Mouse (Mus musculus): ENCODE data around the gene Mamdc2.

GRCm38 (mm10) chr19:23479597-23479967 lies 31.3 kb upstream of the Mamdc2 start:
- TF ChIP-seq POLR2A (IDR thresholded peaks at IDR 0.05; ENCODE audit: control insufficient read depth in 1 of 2, insufficient read depth in 1 of 2, low read depth in 1 of 2, low read length in 2 of 2, poor library complexity in 1 of 2) (no peak), ZKSCAN1 (IDR thresholded peaks at IDR 0.05; ENCODE audit: low read depth, low read length) (no peak), CHD1 (IDR thresholded peaks at IDR 0.05; ENCODE audit: low read depth, low read length) (no peak), RAD21 (IDR thresholded peaks at IDR 0.05; ENCODE audit: low read depth, low read length) (no peak), TBP (IDR thresholded peaks at IDR 0.05; ENCODE audit: low read depth, low read length) (no peak), CTCF (IDR thresholded peaks at IDR 0.05 in 2 of 3, conservative IDR thresholded peaks at IDR 0.05 in 1 of 3; ENCODE audit: control insufficient read depth in 1 of 3, insufficient read depth in 1 of 3, low read depth in 2 of 3, low read length in 3 of 3, poor library complexity in 1 of 3, severe bottlenecking in 1 of 3) (no peak), E2F4 (IDR thresholded peaks at IDR 0.05; ENCODE audit: borderline replicate concordance, low read depth, low read length) (no peak), TCF12 (IDR thresholded peaks at IDR 0.05; ENCODE audit: low read depth, low read length) (no peak), USF1 (IDR thresholded peaks at IDR 0.05; ENCODE audit: low read depth, low read length) (no peak), TAL1 (IDR thresholded peaks at IDR 0.05; ENCODE audit: low read length) (no peak), EP300 (IDR thresholded peaks at IDR 0.05; ENCODE audit: low read depth in 1 of 2, low read length in 2 of 2) (no peak), MEF2A (IDR thresholded peaks at IDR 0.05; ENCODE audit: extremely low read depth, insufficient replicate concordance, low read depth, low read length, poor library complexity, severe bottlenecking) (no peak), SIN3A (IDR thresholded peaks at IDR 0.05; ENCODE audit: low read length) (no peak)

All from MEL (cell line).